Mouse (Mus musculus): ENCODE results near the gene Sema6c. TPM values are rescaled to one million over a fixed set of nuclear protein-coding genes. Genes with fewer than 3 reads are reported as not detected.
A peak's percentile ranks its signal among the peaks of the same experiment; 100 is the strongest.
"Not testable (repeated sequence)": the region's sequence is repeated elsewhere in the genome, so short reads cannot be mapped to it uniquely, and the experiment has no call there.

Gene Sema6c
- polyA plus RNA-seq, 1 experiment from 2014 or later: 18.9 TPM

DNA sequence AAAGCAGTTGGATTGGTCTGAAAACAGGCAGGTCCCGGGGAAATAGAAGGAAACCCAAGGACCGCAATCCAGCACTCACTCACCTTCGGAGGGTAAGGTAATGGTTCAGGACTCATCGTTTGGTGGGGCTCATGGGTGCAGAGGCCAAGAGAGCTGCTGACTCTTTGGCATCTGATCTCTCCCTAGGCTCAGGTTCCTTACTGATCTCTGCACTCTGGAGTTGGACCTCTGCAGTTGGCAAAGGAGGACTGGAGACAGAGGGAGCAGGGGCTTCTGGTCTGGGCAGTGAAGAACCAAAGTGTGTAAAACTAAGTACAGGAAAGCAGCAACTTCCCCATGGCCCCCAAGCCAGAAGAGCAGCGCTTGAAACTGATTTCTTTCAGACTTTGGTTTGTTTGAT lies 30.2 kb upstream of the Sema6c start:
- Histone ChIP-seq H3K9me3 (replicated peaks; ENCODE audit: control insufficient read depth, low read length, poor library complexity, severe bottlenecking) (no peaks in the 10 kb centered on the region), H3K4me2 (ENCODE audit: low read length) (no peak overlapping the region), H3K9ac (ENCODE audit: low read depth, low read length) (no peak overlapping the region), H3K4me3 (ENCODE audit: low read depth, low read length) (no peak overlapping the region), H3K27ac (ENCODE audit: low read length) (no peak overlapping the region), H3K36me3 (ENCODE audit: control insufficient read depth, insufficient read depth, low read length) (0 out of 2 replicates have a peak, but pooled peaks cover 2% of the 10 kb centered on the region), H3K4me1 (ENCODE audit: control insufficient read depth, insufficient read depth, low read length) (peaks cover 8% of the 10 kb centered on the region), H3K27me3 (ENCODE audit: control insufficient read depth, insufficient read depth, low read depth, low read length) (no peaks in the 10 kb centered on the region)
- ATAC-seq: no peak
- WGBS: 95% methylated on average over 5 of the region's 5 CpGs

DNA sequence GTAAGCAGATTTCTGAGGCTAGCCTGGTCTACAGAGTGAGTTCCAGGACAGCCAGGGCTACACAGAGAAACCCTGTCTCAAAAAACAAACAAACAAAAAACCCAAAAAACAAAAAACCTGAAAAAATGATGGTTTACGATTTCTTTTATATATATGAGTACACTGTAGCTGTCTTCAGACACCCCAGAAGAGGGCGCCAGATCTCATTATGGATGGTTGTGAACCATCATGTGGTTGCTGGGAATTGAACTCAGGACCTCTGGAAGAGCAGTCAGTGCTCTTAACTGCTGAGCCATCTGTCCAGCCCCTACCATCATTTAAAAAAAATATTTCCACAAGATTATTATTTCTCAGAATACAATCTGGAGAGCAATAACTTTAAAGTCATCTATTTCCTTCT lies 27.9 kb upstream of the Sema6c start:
- not testable (repeated sequence) for H3K27ac ChIP-seq (ENCODE audit: low read length); H3K9me3 ChIP-seq (replicated peaks; ENCODE audit: control insufficient read depth, low read length, poor library complexity, severe bottlenecking); H3K4me3 ChIP-seq (ENCODE audit: low read depth, low read length); H3K27me3 ChIP-seq (ENCODE audit: control insufficient read depth, insufficient read depth, low read depth, low read length); ATAC-seq; H3K4me2 ChIP-seq (ENCODE audit: low read length); H3K9ac ChIP-seq (ENCODE audit: low read depth, low read length); H3K36me3 ChIP-seq (ENCODE audit: control insufficient read depth, insufficient read depth, low read length)
- WGBS: 75% methylated on average over 2 of the region's 2 CpGs
- H3K4me1 ChIP-seq (ENCODE audit: control insufficient read depth, insufficient read depth, low read length): peaks cover 20% of the 10 kb centered on the region

DNA sequence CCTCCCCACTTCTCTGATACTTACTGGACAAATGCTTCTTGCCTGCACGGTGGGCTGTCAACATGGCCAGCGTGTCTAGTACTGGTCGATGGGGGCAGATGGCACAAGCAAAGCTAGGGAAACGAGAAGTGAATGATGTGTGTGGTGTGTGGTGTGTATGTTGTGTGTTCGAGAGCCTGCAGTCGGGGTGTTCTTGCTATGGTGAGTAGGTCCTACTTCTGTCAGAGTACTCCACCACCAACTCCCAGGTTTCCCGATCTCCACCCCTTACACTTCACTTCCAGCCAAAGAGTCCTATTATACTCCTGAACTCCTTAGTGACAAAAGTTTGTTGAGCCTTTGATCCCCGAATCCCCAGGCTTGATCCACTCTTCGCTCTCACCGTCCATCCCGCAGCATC lies 27.1 kb upstream of the Sema6c start:
- Histone ChIP-seq H3K4me1 (ENCODE audit: control insufficient read depth, insufficient read depth, low read length) (peaks cover 20% of the 10 kb centered on the region), H3K36me3 (ENCODE audit: control insufficient read depth, insufficient read depth, low read length) (0 out of 2 replicates have a peak, but pooled peaks cover 2% of the 10 kb centered on the region), H3K27ac (ENCODE audit: low read length) (peak overlapping the region; percentile 83), H3K9me3 (replicated peaks; ENCODE audit: control insufficient read depth, low read length, poor library complexity, severe bottlenecking) (no peaks in the 10 kb centered on the region), H3K27me3 (ENCODE audit: control insufficient read depth, insufficient read depth, low read depth, low read length) (no peaks in the 10 kb centered on the region), H3K4me3 (ENCODE audit: low read depth, low read length) (peak overlapping the region; percentile 71), H3K9ac (ENCODE audit: low read depth, low read length) (peak overlapping the region; percentile 83), H3K4me2 (ENCODE audit: low read length) (peak overlapping the region; percentile 95)
- 58% methylated on average over 11 of the region's 11 CpGs for WGBS
- ATAC-seq: peak; percentile 6; the same call in 1 of the 2 replicates

DNA sequence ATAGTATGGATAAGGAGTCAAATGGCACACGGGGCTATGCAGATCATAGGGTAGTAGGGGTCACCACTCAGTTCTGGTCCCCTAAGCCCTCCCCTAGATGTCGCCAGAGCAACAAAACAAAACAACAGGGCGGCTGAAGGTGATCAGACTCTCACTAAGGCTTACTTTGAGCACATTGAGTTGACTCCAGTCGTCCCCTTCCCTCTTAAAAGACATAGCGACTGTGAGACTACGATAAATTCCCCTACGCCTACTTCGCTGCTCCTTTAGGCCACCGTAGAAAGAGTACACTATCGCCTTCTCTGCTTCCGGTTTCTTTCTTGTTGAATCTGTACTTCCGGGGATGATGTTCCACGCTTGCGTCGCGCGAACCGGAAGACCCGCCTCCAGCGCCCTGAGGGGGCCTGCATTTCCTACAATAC lies 26.6 kb upstream of the Sema6c start, which contains the start of the genes Scnm1 and Lysmd1:
Gene Scnm1 (minus strand): TSS at position 332 of the 422 bp plus-strand sequence.
Gene Lysmd1 (plus strand): TSS at position 409 of the 422 bp plus-strand sequence.
- Histone ChIP-seq H3K27ac (ENCODE audit: low read length) (peak within 1 kb of the TSS; percentile 83), H3K9ac (ENCODE audit: low read depth, low read length) (peak within 1 kb of the TSS; percentile 83), H3K27me3 (ENCODE audit: control insufficient read depth, insufficient read depth, low read depth, low read length) (no peaks in the 10 kb centered on the region), H3K36me3 (ENCODE audit: control insufficient read depth, insufficient read depth, low read length) (0 out of 2 replicates have a peak, but pooled peaks cover under 1% of the 10 kb centered on the region), H3K9me3 (replicated peaks; ENCODE audit: control insufficient read depth, low read length, poor library complexity, severe bottlenecking) (no peaks in the 10 kb centered on the region), H3K4me2 (ENCODE audit: low read length) (peak within 1 kb of the TSS; percentile 95), H3K4me1 (ENCODE audit: control insufficient read depth, insufficient read depth, low read length) (peaks cover 20% of the 10 kb centered on the region), H3K4me3 (ENCODE audit: low read depth, low read length) (peak within 1 kb of the TSS; percentile 71)
- ATAC-seq: peak; percentile 94
- under 1% methylated on average over 20 of the region's 20 CpGs for WGBS

DNA sequence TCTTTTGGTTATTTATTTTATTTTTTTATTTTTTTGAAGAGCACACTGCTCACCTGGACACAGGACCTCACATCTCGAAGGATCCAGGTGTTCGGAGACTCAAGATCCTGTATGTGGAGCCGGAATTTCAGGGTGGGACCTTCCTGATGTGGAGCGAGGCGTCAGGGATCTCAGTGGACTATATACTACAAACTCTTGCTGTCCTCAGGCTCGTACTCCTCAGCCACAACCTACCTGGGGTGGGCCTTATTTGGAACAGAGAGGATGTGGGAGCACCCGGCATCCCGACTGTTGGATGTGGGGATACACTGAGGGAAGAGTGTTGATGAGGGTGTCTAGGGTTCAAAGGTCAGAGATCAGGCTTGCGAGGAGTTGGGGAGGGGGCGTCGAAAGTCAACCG lies 26.1 kb upstream of the Sema6c start:
- H3K4me1 ChIP-seq (ENCODE audit: control insufficient read depth, insufficient read depth, low read length): peaks cover 20% of the 10 kb centered on the region
- H3K4me3 ChIP-seq (ENCODE audit: low read depth, low read length): peak overlapping the region; percentile 71; the same call in 1 of the 2 replicates
- not testable (repeated sequence) for H3K27me3 ChIP-seq (ENCODE audit: control insufficient read depth, insufficient read depth, low read depth, low read length); H3K9me3 ChIP-seq (replicated peaks; ENCODE audit: control insufficient read depth, low read length, poor library complexity, severe bottlenecking); H3K36me3 ChIP-seq (ENCODE audit: control insufficient read depth, insufficient read depth, low read length); H3K4me2 ChIP-seq (ENCODE audit: low read length); H3K9ac ChIP-seq (ENCODE audit: low read depth, low read length); H3K27ac ChIP-seq (ENCODE audit: low read length)
- WGBS: no CpG with 5 or more reads among the region's 12 CpGs
- peak; percentile 76 for ATAC-seq

DNA sequence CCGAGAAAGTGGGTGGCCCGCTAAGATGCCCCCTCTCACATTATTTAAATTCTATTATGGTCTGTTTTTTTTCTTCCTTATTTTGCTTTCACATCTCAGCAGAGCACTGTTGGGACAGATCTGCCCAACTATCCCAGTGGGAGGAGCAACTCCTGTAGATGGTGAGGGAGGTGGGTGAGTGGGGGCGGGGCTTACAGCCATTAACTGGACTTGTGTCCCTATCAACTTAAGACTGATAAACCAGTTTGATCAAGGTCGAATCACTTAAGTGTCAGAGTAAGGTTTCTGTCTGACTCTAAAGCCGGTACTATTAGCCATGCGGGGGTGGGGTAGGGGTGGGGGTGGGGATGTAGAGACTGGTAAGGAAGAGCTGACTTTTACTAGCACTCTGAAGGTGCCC lies 25.2 kb upstream of the Sema6c start:
- peaks cover 1% of the 10 kb centered on the region; the same call in 1 of the 2 replicates for H3K36me3 ChIP-seq (ENCODE audit: control insufficient read depth, insufficient read depth, low read length)
- H3K9ac ChIP-seq (ENCODE audit: low read depth, low read length): peak overlapping the region; percentile 17
- 36% methylated on average over 6 of the region's 6 CpGs for WGBS
- no peaks in the 10 kb centered on the region for H3K27me3 ChIP-seq (ENCODE audit: control insufficient read depth, insufficient read depth, low read depth, low read length)
- ATAC-seq: peak; percentile 27; the same call in 1 of the 2 replicates
- no peaks in the 10 kb centered on the region for H3K9me3 ChIP-seq (replicated peaks; ENCODE audit: control insufficient read depth, low read length, poor library complexity, severe bottlenecking)
- H3K4me3 ChIP-seq (ENCODE audit: low read depth, low read length): peak overlapping the region; percentile 26
- peak overlapping the region; percentile 58 for H3K4me2 ChIP-seq (ENCODE audit: low read length)
- peaks cover 20% of the 10 kb centered on the region for H3K4me1 ChIP-seq (ENCODE audit: control insufficient read depth, insufficient read depth, low read length)
- no peak overlapping the region for H3K27ac ChIP-seq (ENCODE audit: low read length)

DNA sequence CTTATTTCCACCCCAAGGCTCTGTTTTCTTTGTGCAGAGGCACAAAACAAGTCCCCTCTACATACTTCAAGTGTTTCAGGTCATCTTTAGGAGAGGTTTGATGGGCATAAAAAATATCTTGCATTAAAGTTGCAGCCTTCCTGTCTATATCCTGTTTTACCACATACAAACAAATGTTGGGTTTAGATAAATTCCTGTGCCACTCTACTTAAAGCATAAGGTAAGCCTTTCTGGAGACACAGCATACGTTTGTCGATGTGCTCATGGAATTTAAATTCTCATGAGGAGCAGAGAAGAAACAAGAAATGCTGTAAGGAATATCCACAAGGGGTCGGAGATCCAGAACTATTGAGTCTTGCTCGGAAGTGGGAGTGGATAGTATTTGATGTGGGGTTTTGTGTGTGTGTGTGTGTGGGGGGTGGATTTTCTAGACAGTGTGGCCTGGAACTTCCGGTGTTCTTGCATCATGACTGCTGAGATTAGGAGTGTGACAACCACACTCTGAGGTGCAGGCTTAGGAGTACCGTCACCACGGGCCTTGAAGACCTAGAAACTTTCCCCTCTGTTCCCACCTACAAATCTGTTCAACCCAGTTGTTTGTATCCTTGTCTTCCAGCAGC lies 24.7 kb upstream of the Sema6c start:
- H3K27me3 ChIP-seq (ENCODE audit: control insufficient read depth, insufficient read depth, low read depth, low read length): no peaks in the 10 kb centered on the region
- peak overlapping the region; percentile 17; the same call in 1 of the 2 replicates for H3K9ac ChIP-seq (ENCODE audit: low read depth, low read length)
- H3K27ac ChIP-seq (ENCODE audit: low read length): no peak overlapping the region
- peaks cover 20% of the 10 kb centered on the region for H3K4me1 ChIP-seq (ENCODE audit: control insufficient read depth, insufficient read depth, low read length)
- peaks cover 5% of the 10 kb centered on the region; the same call in 1 of the 2 replicates for H3K36me3 ChIP-seq (ENCODE audit: control insufficient read depth, insufficient read depth, low read length)
- H3K4me2 ChIP-seq (ENCODE audit: low read length): peak overlapping the region; percentile 58
- H3K4me3 ChIP-seq (ENCODE audit: low read depth, low read length): peak overlapping the region; percentile 26; the same call in 1 of the 2 replicates
- ATAC-seq: no peak
- no peaks in the 10 kb centered on the region for H3K9me3 ChIP-seq (replicated peaks; ENCODE audit: control insufficient read depth, low read length, poor library complexity, severe bottlenecking)
- WGBS: 88% methylated on average over 7 of the region's 7 CpGs

DNA sequence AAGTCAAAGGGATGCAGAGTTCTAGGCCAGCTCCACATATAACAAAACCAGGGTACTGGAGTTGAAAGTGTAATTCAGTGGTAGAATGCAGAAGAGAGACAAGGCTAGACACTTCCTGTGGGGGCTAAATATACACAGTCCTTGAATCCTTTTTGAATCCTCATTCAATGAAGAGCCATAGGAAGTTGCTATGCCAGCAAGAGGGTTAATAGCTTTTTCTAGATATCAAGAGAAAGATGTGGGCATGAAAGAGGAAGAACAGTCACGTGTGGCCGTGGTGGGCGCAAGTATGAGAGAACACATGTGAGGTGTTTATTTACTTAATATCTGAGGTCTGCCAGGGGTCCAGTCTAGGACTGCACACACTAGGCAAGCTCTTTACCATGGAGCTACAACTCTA lies 23.9 kb upstream of the Sema6c start:
- Histone ChIP-seq H3K27ac (ENCODE audit: low read length) (no peak overlapping the region), H3K27me3 (ENCODE audit: control insufficient read depth, insufficient read depth, low read depth, low read length) (no peaks in the 10 kb centered on the region), H3K4me3 (ENCODE audit: low read depth, low read length) (no peak overlapping the region), H3K4me2 (ENCODE audit: low read length) (no peak overlapping the region), H3K36me3 (ENCODE audit: control insufficient read depth, insufficient read depth, low read length) (peaks cover 7% of the 10 kb centered on the region; the same call in 1 of the 2 replicates), H3K9me3 (replicated peaks; ENCODE audit: control insufficient read depth, low read length, poor library complexity, severe bottlenecking) (no peaks in the 10 kb centered on the region), H3K4me1 (ENCODE audit: control insufficient read depth, insufficient read depth, low read length) (peaks cover 20% of the 10 kb centered on the region), H3K9ac (ENCODE audit: low read depth, low read length) (no peak overlapping the region)
- 98% methylated on average over 3 of the region's 3 CpGs for WGBS
- no peak for ATAC-seq

DNA sequence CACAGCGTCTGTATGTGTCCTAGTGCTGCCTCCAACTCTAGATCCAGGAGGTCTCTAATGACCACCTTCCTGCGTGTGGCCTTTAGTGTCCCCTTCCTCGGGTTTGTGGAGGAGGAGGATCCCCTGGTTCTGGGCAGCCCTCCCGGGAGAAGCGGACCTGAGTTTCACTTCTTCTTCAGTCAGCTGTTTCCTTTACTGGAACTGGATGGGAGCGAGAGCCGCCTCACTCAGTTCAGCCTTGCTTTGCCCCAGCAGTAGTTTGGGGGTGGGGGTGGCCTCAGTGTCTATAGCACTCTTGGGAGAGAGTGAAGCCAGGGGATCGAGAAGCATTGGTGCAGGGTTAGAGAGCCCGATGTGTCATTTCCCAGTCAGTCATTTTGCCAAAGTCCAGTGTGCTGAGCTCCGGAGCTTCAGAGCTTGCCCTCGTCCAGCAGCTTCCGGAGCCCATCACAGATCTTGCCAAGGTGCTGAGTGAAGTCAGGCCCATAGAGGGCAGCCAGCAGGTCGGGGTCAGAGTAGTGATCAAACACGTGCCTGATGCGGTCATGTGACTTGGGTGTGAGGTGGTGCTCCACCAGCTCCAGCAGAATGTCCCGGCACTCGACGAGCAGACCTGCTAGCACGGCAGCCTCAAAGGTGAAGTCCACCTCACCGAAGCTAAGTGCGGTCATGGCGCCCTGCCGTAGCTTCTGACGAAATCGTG lies 20.5 kb upstream of the Sema6c start:
- no peak overlapping the region for H3K9ac ChIP-seq (ENCODE audit: low read depth, low read length)
- no peak for ATAC-seq
- H3K36me3 ChIP-seq (ENCODE audit: control insufficient read depth, insufficient read depth, low read length): peaks cover 7% of the 10 kb centered on the region; the same call in 1 of the 2 replicates
- peaks cover 14% of the 10 kb centered on the region for H3K4me1 ChIP-seq (ENCODE audit: control insufficient read depth, insufficient read depth, low read length)
- no peaks in the 10 kb centered on the region for H3K27me3 ChIP-seq (ENCODE audit: control insufficient read depth, insufficient read depth, low read depth, low read length)
- H3K27ac ChIP-seq (ENCODE audit: low read length): no peak overlapping the region
- H3K4me2 ChIP-seq (ENCODE audit: low read length): no peak overlapping the region
- H3K4me3 ChIP-seq (ENCODE audit: low read depth, low read length): no peak overlapping the region
- 70% methylated on average over 25 of the region's 25 CpGs for WGBS
- H3K9me3 ChIP-seq (replicated peaks; ENCODE audit: control insufficient read depth, low read length, poor library complexity, severe bottlenecking): no peaks in the 10 kb centered on the region
